Mouse (Mus musculus): Measurements from ENCODE around the gene Gm5157. TPM values are rescaled to one million over a fixed set of nuclear protein-coding genes. Genes with fewer than 3 reads are reported as not detected.

Gm5157 gene
- not detected for polyA plus RNA-seq (2014; fragmentation: Illumina TruSeq; extraction: RNeasy Lipid Tissue Mini Kit (QIAGEN cat#74804); ENCODE audit: low replicate concordance)

GRCm38 (mm10) chr7:21190323-21190722, at the start of gene Gm5157:
Gene Gm5157 (minus strand): TSS chr7:21190423.

GRCm38 (mm10) chr7:21161885-21162284, 28.3 kb downstream of the Gm5157 start, which contains the start of gene Vmn1r123:
Gene Vmn1r123 (plus strand): TSS chr7:21162185.

Other genes starting within 250 kb of the Gm5157 start
- gene Vmn1r119, start 178.0 kb downstream of the Gm5157 start, polyA plus RNA-seq (2014; fragmentation: Illumina TruSeq; extraction: RNeasy Lipid Tissue Mini Kit (QIAGEN cat#74804); ENCODE audit: low replicate concordance) = not detected
- not detected for gene Vmn1r120, start 136.6 kb downstream of the Gm5157 start, polyA plus RNA-seq (2014; fragmentation: Illumina TruSeq; extraction: RNeasy Lipid Tissue Mini Kit (QIAGEN cat#74804); ENCODE audit: low replicate concordance)
- gene Vmn1r121, start 91.9 kb downstream of the Gm5157 start, polyA plus RNA-seq (2014; fragmentation: Illumina TruSeq; extraction: RNeasy Lipid Tissue Mini Kit (QIAGEN cat#74804); ENCODE audit: low replicate concordance) = not detected
- not detected for gene Vmn1r122, start 56.3 kb downstream of the Gm5157 start, polyA plus RNA-seq (2014; fragmentation: Illumina TruSeq; extraction: RNeasy Lipid Tissue Mini Kit (QIAGEN cat#74804); ENCODE audit: low replicate concordance)
- gene Vmn1r123, start 28.2 kb downstream of the Gm5157 start, polyA plus RNA-seq (2014; fragmentation: Illumina TruSeq; extraction: RNeasy Lipid Tissue Mini Kit (QIAGEN cat#74804); ENCODE audit: low replicate concordance) = not detected
- gene Vmn1r124, start 70.2 kb upstream of the Gm5157 start, polyA plus RNA-seq (2014; fragmentation: Illumina TruSeq; extraction: RNeasy Lipid Tissue Mini Kit (QIAGEN cat#74804); ENCODE audit: low replicate concordance) = not detected
- not detected for gene Vmn1r125, start 81.8 kb upstream of the Gm5157 start, polyA plus RNA-seq (2014; fragmentation: Illumina TruSeq; extraction: RNeasy Lipid Tissue Mini Kit (QIAGEN cat#74804); ENCODE audit: low replicate concordance)
- gene Vmn1r126, start 111.0 kb upstream of the Gm5157 start, polyA plus RNA-seq (2014; fragmentation: Illumina TruSeq; extraction: RNeasy Lipid Tissue Mini Kit (QIAGEN cat#74804); ENCODE audit: low replicate concordance) = not detected
- not detected for gene Vmn1r127, start 129.4 kb upstream of the Gm5157 start, polyA plus RNA-seq (2014; fragmentation: Illumina TruSeq; extraction: RNeasy Lipid Tissue Mini Kit (QIAGEN cat#74804); ENCODE audit: low replicate concordance)
- not detected for gene Vmn1r128, start 158.9 kb upstream of the Gm5157 start, polyA plus RNA-seq (2014; fragmentation: Illumina TruSeq; extraction: RNeasy Lipid Tissue Mini Kit (QIAGEN cat#74804); ENCODE audit: low replicate concordance)
- gene Vmn1r129, start 170.9 kb upstream of the Gm5157 start, polyA plus RNA-seq (2014; fragmentation: Illumina TruSeq; extraction: RNeasy Lipid Tissue Mini Kit (QIAGEN cat#74804); ENCODE audit: low replicate concordance) = not detected
- gene Gm6882, start 242.3 kb upstream of the Gm5157 start, polyA plus RNA-seq (2014; fragmentation: Illumina TruSeq; extraction: RNeasy Lipid Tissue Mini Kit (QIAGEN cat#74804); ENCODE audit: low replicate concordance) = not detected

Measured in small intestine, adult 10 weeks (tissue).